ENCODE assay signal across 8 mouse cellular contexts in genomic region chr4:148557766-148558165, GRCm38 (mm10). TPM values are rescaled to one million over a fixed set of nuclear protein-coding genes. Genes with fewer than 3 reads are reported as not detected.
DNase-seq lines count a peak whose midpoint lies in the region; ATAC-seq and TF ChIP-seq lines count a peak whose summit lies in the region.

No protein-coding gene starts in this region.

- H3K4me3 ChIP-seq in lung, embryonic 16.5 days (ENCODE audit: low read length) = peak overlapping the region; percentile 85
- peak overlapping the region; percentile 76 for H3K4me3 ChIP-seq in erythroblast, embryonic 14.5 days (replicated peaks)
- H3K4me3 ChIP-seq in limb, embryonic 13.5 days = peak overlapping the region; percentile 79
- peak overlapping the region; percentile 98 for H3K4me3 ChIP-seq in olfactory bulb, adult 2 months (ENCODE audit: insufficient read depth, low read depth, low read length)

- no peaks in the 10 kb centered on the region for H3K9me3 ChIP-seq in lung, embryonic 16.5 days (ENCODE audit: control insufficient read depth, low read length)
- H3K9me3 ChIP-seq in erythroblast, embryonic 14.5 days (ENCODE audit: control insufficient read depth, low read length) = no peaks in the 10 kb centered on the region
- no peaks in the 10 kb centered on the region for H3K9me3 ChIP-seq in limb, embryonic 13.5 days

- H3K9ac ChIP-seq in lung, embryonic 16.5 days (ENCODE audit: low read length) = peak overlapping the region; percentile 98
- H3K9ac ChIP-seq in limb, embryonic 13.5 days = peak overlapping the region; percentile 92

- peak overlapping the region; percentile 84 for H3K27ac ChIP-seq in lung, embryonic 16.5 days (ENCODE audit: low read length)
- H3K27ac ChIP-seq in limb, embryonic 13.5 days = peak overlapping the region; percentile 94
- H3K27ac ChIP-seq in olfactory bulb, adult 2 months (ENCODE audit: insufficient read depth, low read depth, low read length) = peak overlapping the region; percentile 58

- no peak for DNase-seq in lung, postnatal 10 days
- DNase-seq in urinary bladder, adult 18-20 months (ENCODE audit: low spot score in 2 of 2) = no peak
- no peak for DNase-seq in frontal cortex, postnatal 14 days (ENCODE audit: low spot score in 2 of 2)
- no peak for DNase-seq in right cerebral cortex, postnatal 10 days (ENCODE audit: low spot score in 2 of 2)

- H3K4me2 ChIP-seq in lung, embryonic 16.5 days (ENCODE audit: low read depth, low read length) = peak overlapping the region; percentile 79
- H3K4me2 ChIP-seq in limb, embryonic 13.5 days (replicated peaks) = peak overlapping the region; percentile 71

- H3K4me1 ChIP-seq in lung, embryonic 16.5 days (replicated peaks; ENCODE audit: control insufficient read depth, insufficient read depth, low read length) = 0 out of 2 replicates have a peak, but pooled peaks cover 2% of the 10 kb centered on the region
- H3K4me1 ChIP-seq in erythroblast, embryonic 14.5 days (ENCODE audit: control insufficient read depth) = peaks cover 24% of the 10 kb centered on the region
- peaks cover 8% of the 10 kb centered on the region for H3K4me1 ChIP-seq in limb, embryonic 13.5 days
- no peaks in the 10 kb centered on the region for H3K4me1 ChIP-seq in olfactory bulb, adult 2 months (ENCODE audit: control insufficient read depth, insufficient read depth, low read length)

- H3K27me3 ChIP-seq in lung, embryonic 16.5 days (ENCODE audit: control insufficient read depth, insufficient read depth, low read depth, low read length) = no peaks in the 10 kb centered on the region
- no peaks in the 10 kb centered on the region for H3K27me3 ChIP-seq in erythroblast, embryonic 14.5 days (ENCODE audit: control insufficient read depth)
- H3K27me3 ChIP-seq in limb, embryonic 13.5 days = no peaks in the 10 kb centered on the region

- TF ChIP-seq CTCF in olfactory bulb, adult 2 months (IDR thresholded peaks at IDR 0.05; ENCODE audit: insufficient read depth, low read depth, low read length) = no peak

- peak; percentile 29; the same call in 1 of the 2 replicates for ATAC-seq in lung, embryonic 16.5 days (ENCODE audit: low read depth)
- no peak; the same call in 1 of the 2 replicates for ATAC-seq in limb, embryonic 13.5 days (ENCODE audit: low FRiP score, low read depth)

- TF ChIP-seq POLR2A in olfactory bulb, adult 2 months (IDR thresholded peaks at IDR 0.05; ENCODE audit: insufficient read depth, low read depth, low read length) = no peak

- 23% methylated on average over 6 of the region's 6 CpGs for WGBS in lung, embryonic 16.5 days
- 30% methylated on average over 6 of the region's 6 CpGs for WGBS in limb, embryonic 13.5 days
- WGBS in olfactory bulb, adult 2 months = 24% methylated on average over 6 of the region's 6 CpGs

- peaks cover 35% of the 10 kb centered on the region for H3K36me3 ChIP-seq in lung, embryonic 16.5 days (ENCODE audit: control insufficient read depth, insufficient read depth, low read length)
- H3K36me3 ChIP-seq in erythroblast, embryonic 14.5 days (ENCODE audit: control insufficient read depth) = peaks cover 67% of the 10 kb centered on the region
- H3K36me3 ChIP-seq in limb, embryonic 13.5 days = peaks cover 72% of the 10 kb centered on the region

RNA-seq across cellular contexts. Expression of gene Exosc10, which starts 0.5 kb away (rescaled TPM):
- 83.6 and 90.8 TPM in 2 replicates for polyA plus RNA-seq in lung, embryonic 16.5 days (2015; fragmentation: Nextera tagmentation; extraction: Ambion mirVana)
- polyA plus RNA-seq in erythroblast, embryonic 14.5 days (2012) = 2.9 and 3.1 TPM in 2 replicates
- polyA plus RNA-seq in limb, embryonic 13.5 days (2015; fragmentation: Nextera tagmentation; extraction: Ambion mirVana) = 103 TPM in 2 replicates
- not detected in 2 replicates for polyA plus RNA-seq in olfactory bulb, adult 2 months (2012; ENCODE audit: insufficient read depth, insufficient read length, low replicate concordance, missing spikeins)

RNA-seq across cellular contexts. Expression of gene Srm, which starts 33.5 kb away (rescaled TPM):
- polyA plus RNA-seq in lung, embryonic 16.5 days (2015; fragmentation: Nextera tagmentation; extraction: Ambion mirVana) = 114 and 126 TPM in 2 replicates
- polyA plus RNA-seq in erythroblast, embryonic 14.5 days (2012) = 3.4 and 4.3 TPM in 2 replicates
- 216 and 223 TPM in 2 replicates for polyA plus RNA-seq in limb, embryonic 13.5 days (2015; fragmentation: Nextera tagmentation; extraction: Ambion mirVana)
- not detected in 2 replicates for polyA plus RNA-seq in olfactory bulb, adult 2 months (2012; ENCODE audit: insufficient read depth, insufficient read length, low replicate concordance, missing spikeins)

RNA-seq across cellular contexts. Expression of gene Masp2, which starts 44.6 kb away (rescaled TPM):
- polyA plus RNA-seq in lung, embryonic 16.5 days (2015; fragmentation: Nextera tagmentation; extraction: Ambion mirVana) = 0.44 and 0.93 TPM in 2 replicates
- 0.06 and 0.12 TPM in 2 replicates for polyA plus RNA-seq in erythroblast, embryonic 14.5 days (2012)
- 0.15 and 0.27 TPM in 2 replicates for polyA plus RNA-seq in limb, embryonic 13.5 days (2015; fragmentation: Nextera tagmentation; extraction: Ambion mirVana)
- polyA plus RNA-seq in olfactory bulb, adult 2 months (2012; ENCODE audit: insufficient read depth, insufficient read length, low replicate concordance, missing spikeins) = not detected in 2 replicates

RNA-seq across cellular contexts. Expression of gene Angptl7, which starts 57.5 kb away (rescaled TPM):
- polyA plus RNA-seq in lung, embryonic 16.5 days (2015; fragmentation: Nextera tagmentation; extraction: Ambion mirVana) = 1.8 TPM in 2 replicates
- 0.06 TPM in 1 of 2 replicates, not detected in the other for polyA plus RNA-seq in erythroblast, embryonic 14.5 days (2012)
- polyA plus RNA-seq in limb, embryonic 13.5 days (2015; fragmentation: Nextera tagmentation; extraction: Ambion mirVana) = 1.3 and 2.0 TPM in 2 replicates
- not detected in 2 replicates for polyA plus RNA-seq in olfactory bulb, adult 2 months (2012; ENCODE audit: insufficient read depth, insufficient read length, low replicate concordance, missing spikeins)

Comparison
In these comparisons a context has a peak if more than half of its experiments do, and no peak if none do; other contexts are left out.
1. RNA of gene Srm, which starts 33.5 kb away (polyA plus RNA-seq): 216 to 223 TPM in limb, embryonic 13.5 days and 114 to 126 TPM in lung, embryonic 16.5 days; 3.4 to 4.3 TPM in erythroblast, embryonic 14.5 days and not detected in olfactory bulb, adult 2 months; every median in the first group is over 10 times any median in the second.
2. Peak in every context shown above with its lines, with median percentiles within 50 percentile points of each other: H3K27ac ChIP-seq and H3K4me3 ChIP-seq.